Mouse (Mus musculus) kidney, postnatal 0 days (tissue): Measurements from ENCODE around the gene Arid1b. TPM values are rescaled to one million over a fixed set of nuclear protein-coding genes. Genes with fewer than 3 reads are reported as not detected.

ENCODE experiments used
- ATAC-seq: fragments of 200-750 bp; cut with Nextera tagmentation; replicated peaks from 2 replicates; pipeline ENCODE4 v1.8.0; 2017; ENCODE audit warnings: low read depth, moderate number of reproducible peaks, moderate TSS enrichment, moderate library complexity; ENCODE audit not compliant: low FRiP score
- DNase-seq: peaks from one replicate; pipeline ENCODE4 v3.0.0-alpha.2; 2016; ENCODE audit warnings: low spot score
- H3K27ac ChIP-seq: fragments of 300-500 bp; sonication (generic); 2 replicates; pipeline ENCODE4 v1.5.1; 2014; ENCODE audit warnings: mild to moderate bottlenecking
- H3K27me3 ChIP-seq: fragments of 300-500 bp; sonication (generic); 2 replicates; pipeline ENCODE4 v1.6.1; 2014; ENCODE audit warnings: low read length, mixed read lengths; ENCODE audit not compliant: insufficient read depth
- H3K36me3 ChIP-seq: fragments of 300-500 bp; sonication (generic); 2 replicates; pipeline ENCODE4 v1.6.1; 2014; ENCODE audit warnings: low read length, mixed read lengths; ENCODE audit not compliant: insufficient read depth
- H3K4me1 ChIP-seq: fragments of 300-500 bp; sonication (generic); replicated peaks from 2 replicates; pipeline ENCODE4 v1.6.1; 2014; ENCODE audit warnings: antibody characterized with exemption, low read length, mixed read lengths; ENCODE audit not compliant: insufficient read depth
- H3K4me2 ChIP-seq: fragments of 300-500 bp; sonication (generic); 2 replicates; pipeline ENCODE4 v1.6.1; 2014; ENCODE audit warnings: mild to moderate bottlenecking, low read length, moderate library complexity, mixed read lengths
- H3K4me3 ChIP-seq: fragments of 300-500 bp; sonication (generic); replicated peaks from 2 replicates; pipeline ENCODE4 v1.5.1; 2014; ENCODE audit warnings: low read depth, low read length
- H3K9ac ChIP-seq: fragments of 300-500 bp; sonication (generic); 2 replicates; pipeline ENCODE4 v1.6.1; 2014; ENCODE audit warnings: low read depth, low read length
- H3K9me3 ChIP-seq: fragments of 300-500 bp; sonication (generic); replicated peaks from 2 replicates; pipeline ENCODE4 v1.6.1; 2016; ENCODE audit warnings: low read length, inconsistent platforms, mixed read lengths
- CTCF ChIP-seq: IDR thresholded peaks from 2 replicates; pipeline ENCODE4 v1.5.1; 2016; ENCODE audit warnings: antibody characterized with exemption, low read depth, mild to moderate bottlenecking, moderate library complexity
- WGBS: fragments of 180-500 bp; shearing (Covaris S2); extraction: QIAGEN DNeasy Blood & Tissue Kit; methylation state at CpG from one replicate; pipeline ENCODE4 v1.1.7; 2014; 5-methylcytosine and 5-hydroxymethylcytosine counted together
- polyA plus RNA-seq: library from polyadenylated mRNA; unstranded; fragments of >200 nt; fragmentation: Nextera tagmentation; extraction: Ambion mirVana; gene quantifications from 2 replicates; pipeline ENCODE4 v1.2.1, GENCODE M21; 2015

Gene Arid1b
- polyA plus RNA-seq, 1 experiment from 2014 or later = 9.2 TPM

DNA sequence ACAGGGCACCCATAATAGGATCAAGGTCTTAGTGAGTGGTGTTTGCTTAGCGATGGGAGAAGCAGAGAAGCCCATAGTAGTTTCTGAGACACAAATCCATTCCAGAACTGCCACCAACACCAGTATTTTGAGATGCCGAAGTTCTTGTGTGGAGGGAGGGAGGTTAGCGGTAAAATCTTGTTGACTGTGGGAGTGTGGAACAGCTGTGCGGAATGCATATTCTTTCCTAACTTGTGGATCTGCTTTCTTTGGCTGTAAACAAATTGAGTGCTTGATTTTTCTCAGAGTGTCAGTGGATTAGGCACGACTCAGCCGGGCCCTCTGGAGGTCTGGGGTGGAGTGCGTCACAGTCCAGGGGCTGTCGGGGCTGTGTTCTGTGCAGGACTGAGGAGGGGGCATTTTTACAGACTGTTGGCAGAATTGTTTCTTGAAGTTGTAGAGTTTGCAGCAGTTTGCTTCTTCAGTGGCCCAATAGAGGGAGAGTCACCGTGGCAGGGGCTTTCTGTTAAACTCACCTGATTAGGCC lies 27.9 kb downstream of the Arid1b start:
- H3K27me3 ChIP-seq = no peaks in the 10 kb centered on the region
- H3K36me3 ChIP-seq = no peaks in the 10 kb centered on the region
- no peak overlapping the region for H3K9ac ChIP-seq
- peak; percentile 67 for DNase-seq
- WGBS = 38% methylated on average over 9 of the region's 9 CpGs
- H3K4me3 ChIP-seq = no peak overlapping the region
- H3K4me1 ChIP-seq = peaks cover 37% of the 10 kb centered on the region
- H3K9me3 ChIP-seq = no peaks in the 10 kb centered on the region
- H3K4me2 ChIP-seq = no peak overlapping the region
- TF ChIP-seq CTCF = no peak
- H3K27ac ChIP-seq = no peak overlapping the region
- ATAC-seq = no peak

DNA sequence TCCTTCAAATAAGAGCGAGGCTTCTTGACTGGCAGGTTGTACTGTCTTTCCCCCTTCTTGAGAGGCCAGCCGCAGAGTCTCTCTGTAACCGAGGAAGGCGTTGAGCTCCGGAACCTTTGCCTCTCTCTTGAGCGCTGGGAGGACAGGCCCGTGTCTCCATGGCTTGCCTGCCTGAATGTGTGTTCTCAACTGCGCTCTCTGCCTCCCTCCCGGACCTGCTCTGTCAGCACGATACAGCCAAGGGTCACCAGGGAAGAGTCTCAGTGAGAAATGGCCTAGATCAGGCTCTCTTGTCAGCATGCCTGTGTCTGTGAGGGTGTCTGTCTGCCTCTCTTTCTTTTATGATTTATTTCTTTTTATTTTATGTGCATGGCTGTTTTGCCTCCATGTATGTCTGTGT lies 29.6 kb downstream of the Arid1b start:
- no peak for ATAC-seq
- H3K4me3 ChIP-seq = no peak overlapping the region
- H3K36me3 ChIP-seq = no peaks in the 10 kb centered on the region
- 55% methylated on average over 10 of the region's 10 CpGs for WGBS
- TF ChIP-seq CTCF = no peak
- no peak overlapping the region for H3K27ac ChIP-seq
- H3K9me3 ChIP-seq = no peaks in the 10 kb centered on the region
- H3K27me3 ChIP-seq = no peaks in the 10 kb centered on the region
- no peak overlapping the region for H3K9ac ChIP-seq
- H3K4me2 ChIP-seq = no peak overlapping the region
- peaks cover 37% of the 10 kb centered on the region for H3K4me1 ChIP-seq
- DNase-seq = no peak

DNA sequence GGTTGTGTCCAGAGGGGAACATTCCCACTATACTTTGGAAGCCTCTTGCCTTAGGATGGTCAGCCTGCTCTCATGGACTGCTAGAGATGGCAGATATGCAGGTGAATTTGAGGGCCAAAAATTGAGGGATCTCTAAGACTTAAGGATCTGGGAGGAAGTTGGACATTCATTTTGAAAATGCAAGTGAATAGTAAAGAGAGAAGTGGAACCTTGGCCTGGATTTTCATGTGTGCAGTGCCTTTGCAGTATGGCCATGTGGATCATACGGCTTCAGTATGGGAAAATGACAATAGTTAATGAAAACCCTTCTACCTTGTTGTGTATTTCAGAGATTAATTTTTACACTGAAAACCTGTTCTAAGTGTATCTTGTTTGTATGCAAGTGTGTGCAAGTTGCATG lies 31.3 kb downstream of the Arid1b start:
- no peak for TF ChIP-seq CTCF
- H3K4me1 ChIP-seq = peaks cover 37% of the 10 kb centered on the region
- no peaks in the 10 kb centered on the region for H3K27me3 ChIP-seq
- WGBS = 87% methylated on average over 1 of the region's 1 CpGs
- ATAC-seq (no peak), DNase-seq (no peak)
- no peaks in the 10 kb centered on the region for H3K9me3 ChIP-seq
- no peak overlapping the region for H3K4me3 ChIP-seq
- no peak overlapping the region for H3K9ac ChIP-seq
- no peak overlapping the region for H3K4me2 ChIP-seq
- no peaks in the 10 kb centered on the region for H3K36me3 ChIP-seq
- no peak overlapping the region for H3K27ac ChIP-seq

DNA sequence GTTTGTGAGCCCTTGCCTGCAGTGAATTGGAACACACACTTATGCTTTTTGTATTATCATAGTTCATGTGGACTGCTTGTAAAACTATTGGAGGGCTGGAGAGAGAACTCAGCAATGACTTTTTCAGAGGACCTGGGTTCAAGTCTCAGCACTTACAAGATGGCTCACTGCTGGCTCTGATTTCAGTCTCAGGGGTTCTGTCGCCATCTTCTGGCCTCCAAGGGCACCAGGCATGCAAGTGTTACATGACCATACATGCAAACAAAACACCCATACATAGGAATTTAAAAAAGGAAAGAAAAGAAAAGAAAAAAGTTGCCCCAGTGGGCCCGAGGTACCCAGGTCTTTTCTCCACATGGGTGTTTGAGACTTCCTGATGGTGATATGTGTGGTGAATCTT lies 32.4 kb downstream of the Arid1b start:
- H3K4me2 ChIP-seq = no peak overlapping the region
- 58% methylated on average over 2 of the region's 2 CpGs for WGBS
- no peak overlapping the region for H3K9ac ChIP-seq
- peaks cover 27% of the 10 kb centered on the region for H3K4me1 ChIP-seq
- peak; percentile 53 for TF ChIP-seq CTCF
- no peak overlapping the region for H3K4me3 ChIP-seq
- no peaks in the 10 kb centered on the region for H3K9me3 ChIP-seq
- H3K36me3 ChIP-seq = no peaks in the 10 kb centered on the region
- H3K27me3 ChIP-seq = no peaks in the 10 kb centered on the region
- no peak overlapping the region for H3K27ac ChIP-seq
- no peak for ATAC-seq
- DNase-seq = no peak

DNA sequence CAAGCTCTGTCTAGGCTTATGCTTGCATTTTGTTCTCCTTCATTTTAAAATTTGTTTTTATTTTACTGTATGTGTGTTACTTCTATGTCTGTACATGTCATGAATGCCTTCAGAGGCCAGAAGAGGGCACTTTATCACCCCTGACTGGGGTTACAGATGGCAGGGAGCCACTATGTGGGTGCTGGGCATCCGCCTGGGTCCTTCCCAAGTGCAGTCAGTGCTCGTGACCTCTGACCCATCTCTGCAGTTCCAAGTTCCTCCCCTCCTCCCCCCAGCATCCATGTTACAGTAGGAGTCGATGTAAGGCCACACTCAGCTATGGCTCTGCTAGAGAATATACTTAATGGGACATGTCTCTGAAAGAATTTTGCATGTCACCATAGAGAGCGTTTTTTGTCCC lies 35.0 kb downstream of the Arid1b start:
- no peaks in the 10 kb centered on the region for H3K36me3 ChIP-seq
- peaks cover 6% of the 10 kb centered on the region; the same call in 1 of the 2 replicates for H3K4me1 ChIP-seq
- H3K9me3 ChIP-seq = no peaks in the 10 kb centered on the region
- H3K9ac ChIP-seq = no peak overlapping the region
- ATAC-seq = no peak
- 75% methylated on average over 4 of the region's 4 CpGs for WGBS
- H3K4me2 ChIP-seq = no peak overlapping the region
- H3K4me3 ChIP-seq = no peak overlapping the region
- H3K27me3 ChIP-seq = no peaks in the 10 kb centered on the region
- peak; percentile 12; the same call in 1 of the 2 replicates for TF ChIP-seq CTCF
- no peak overlapping the region for H3K27ac ChIP-seq
- no peak for DNase-seq

DNA sequence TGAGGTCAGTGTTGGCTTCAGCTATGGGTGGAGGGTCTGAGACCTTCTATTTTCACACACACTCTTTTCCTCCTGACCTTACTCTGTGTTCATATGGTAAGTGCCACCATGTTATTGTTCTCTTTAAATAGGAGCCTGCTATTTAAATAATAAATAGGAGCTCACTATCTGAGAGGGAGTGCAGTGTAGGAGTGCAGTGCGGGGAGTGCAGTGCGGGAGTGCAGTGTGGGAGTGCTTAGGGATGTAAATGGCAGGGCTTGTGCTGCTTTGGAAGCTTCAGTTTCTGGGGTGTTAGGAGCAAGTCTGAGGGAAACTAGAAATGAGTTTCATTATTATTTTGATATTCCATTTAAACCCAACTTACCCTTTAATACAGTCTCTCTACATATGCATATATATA lies 36.2 kb downstream of the Arid1b start:
- Histone ChIP-seq H3K4me1 (0 out of 2 replicates have a peak, but pooled peaks cover 3% of the 10 kb centered on the region), H3K4me2 (no peak overlapping the region), H3K9ac (no peak overlapping the region), H3K27ac (no peak overlapping the region), H3K4me3 (no peak overlapping the region), H3K27me3 (no peaks in the 10 kb centered on the region), H3K36me3 (no peaks in the 10 kb centered on the region), H3K9me3 (no peaks in the 10 kb centered on the region)
- DNase-seq = no peak
- WGBS = 68% methylated on average over 2 of the region's 2 CpGs
- no peak for ATAC-seq
- TF ChIP-seq CTCF = no peak

DNA sequence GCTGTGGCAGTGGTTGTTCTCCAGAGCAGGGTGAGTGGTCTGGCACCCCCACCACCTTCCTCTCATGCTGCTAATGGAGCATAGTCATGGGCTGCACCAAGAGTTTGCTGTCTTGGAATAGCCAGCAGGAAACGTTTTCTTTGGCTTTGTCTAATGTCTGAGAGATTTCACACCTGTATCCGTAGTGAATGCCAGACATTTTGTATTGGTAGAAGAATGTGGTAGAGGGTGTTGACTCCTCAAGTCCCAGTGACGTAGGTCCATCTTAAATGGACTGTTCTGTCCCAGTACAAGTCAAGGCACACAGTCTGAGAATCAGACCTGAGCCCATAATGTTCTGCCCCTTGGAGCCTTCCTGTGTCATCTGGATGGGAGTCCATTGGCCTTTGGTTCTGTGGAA lies 39.2 kb downstream of the Arid1b start:
- H3K36me3 ChIP-seq = no peaks in the 10 kb centered on the region
- WGBS = 61% methylated on average over 3 of the region's 3 CpGs
- DNase-seq (no peak), ATAC-seq (no peak)
- H3K4me1 ChIP-seq = peaks cover under 1% of the 10 kb centered on the region; the same call in 1 of the 2 replicates
- no peaks in the 10 kb centered on the region for H3K27me3 ChIP-seq
- H3K9me3 ChIP-seq = no peaks in the 10 kb centered on the region
- H3K4me2 ChIP-seq = no peak overlapping the region
- no peak for TF ChIP-seq CTCF
- H3K9ac ChIP-seq = no peak overlapping the region
- no peak overlapping the region for H3K27ac ChIP-seq
- H3K4me3 ChIP-seq = no peak overlapping the region
